Mouse (Mus musculus) limb, embryonic 10.5 days (tissue): ENCODE data around the gene Smbd1. TPM values are rescaled to one million over a fixed set of nuclear protein-coding genes. Genes with fewer than 3 reads are reported as not detected.

Source experiments
- DNase-seq: peaks from one replicate; pipeline ENCODE4 v3.0.0-alpha.2; 2017; ENCODE audit warnings: low spot score
- H3K27ac ChIP-seq: fragments of 300-500 bp; sonication (generic); 2 replicates; pipeline ENCODE4 v1.5.1; 2016; ENCODE audit warnings: mild to moderate bottlenecking
- H3K27me3 ChIP-seq: fragments of 300-500 bp; sonication (generic); 2 replicates; pipeline ENCODE4 v1.6.1; 2016; ENCODE audit warnings: low read depth, mild to moderate bottlenecking; ENCODE audit not compliant: poor library complexity, severe bottlenecking
- H3K36me3 ChIP-seq: fragments of 300-500 bp; sonication (generic); 2 replicates; pipeline ENCODE4 v1.6.1; 2016; ENCODE audit warnings: mild to moderate bottlenecking, moderate library complexity
- H3K4me1 ChIP-seq: fragments of 300-500 bp; sonication (generic); 2 replicates; pipeline ENCODE4 v1.6.1; 2016
- H3K4me3 ChIP-seq: fragments of 300-500 bp; sonication (generic); 2 replicates; pipeline ENCODE4 v1.5.1; 2016; ENCODE audit warnings: mild to moderate bottlenecking, moderate library complexity
- H3K9me3 ChIP-seq: fragments of 300-500 bp; sonication (generic); replicated peaks from 2 replicates; pipeline ENCODE4 v1.6.1; 2016; ENCODE audit warnings: mild to moderate bottlenecking
- WGBS: fragments of 180-500 bp; shearing (Covaris S2); methylation state at CpG from one replicate; pipeline ENCODE4 v1.1.7; 2016; 5-methylcytosine and 5-hydroxymethylcytosine counted together
- polyA plus RNA-seq: library from polyadenylated mRNA; unstranded; fragments of >200 nt; fragmentation: Nextera tagmentation; extraction: Ambion mirVana; gene quantifications from 2 replicates; pipeline ENCODE4 v1.2.1, GENCODE M21; 2016

Smbd1 gene
- polyA plus RNA-seq, 1 experiment from 2014 or later: not detected

GRCm38 (mm10) chr16:32824061-32824460, 13.8 kb upstream of the Smbd1 start:
- Histone ChIP-seq H3K36me3 (peaks cover 72% of the 10 kb centered on the region), H3K27me3 (no peaks in the 10 kb centered on the region), H3K9me3 (no peaks in the 10 kb centered on the region), H3K4me1 (0 out of 2 replicates have a peak, but pooled peaks cover 4% of the 10 kb centered on the region), H3K27ac (no peak overlapping the region), H3K4me3 (no peak overlapping the region)
- no peak for DNase-seq
- 94% methylated on average over 13 of the region's 13 CpGs for WGBS

DNA sequence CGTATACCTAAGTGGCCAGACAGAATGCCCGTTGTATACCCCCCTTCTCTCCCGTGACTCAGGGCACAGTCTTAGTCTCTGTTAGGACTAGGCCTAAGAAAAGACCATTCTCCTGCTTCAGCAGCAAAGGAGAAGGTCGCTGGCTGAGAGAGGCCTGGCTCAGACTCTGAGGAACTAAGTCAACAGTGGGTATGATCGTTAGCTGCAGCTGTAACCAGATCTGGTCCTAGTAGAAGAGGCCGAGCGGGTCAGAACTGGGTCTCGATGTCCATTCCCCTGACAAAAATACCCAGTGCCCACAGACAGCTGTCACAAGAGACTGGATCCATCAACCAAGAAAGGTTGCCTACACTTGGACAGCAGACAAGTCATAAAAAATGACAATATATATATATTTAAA, 13.2 kb upstream of the Smbd1 start:
- WGBS: 89% methylated on average over 8 of the region's 8 CpGs
- no peak for DNase-seq
- Histone ChIP-seq H3K4me3 (no peak overlapping the region), H3K27me3 (no peaks in the 10 kb centered on the region), H3K9me3 (no peaks in the 10 kb centered on the region), H3K36me3 (peaks cover 66% of the 10 kb centered on the region), H3K27ac (no peak overlapping the region), H3K4me1 (0 out of 2 replicates have a peak, but pooled peaks cover 4% of the 10 kb centered on the region)

DNA sequence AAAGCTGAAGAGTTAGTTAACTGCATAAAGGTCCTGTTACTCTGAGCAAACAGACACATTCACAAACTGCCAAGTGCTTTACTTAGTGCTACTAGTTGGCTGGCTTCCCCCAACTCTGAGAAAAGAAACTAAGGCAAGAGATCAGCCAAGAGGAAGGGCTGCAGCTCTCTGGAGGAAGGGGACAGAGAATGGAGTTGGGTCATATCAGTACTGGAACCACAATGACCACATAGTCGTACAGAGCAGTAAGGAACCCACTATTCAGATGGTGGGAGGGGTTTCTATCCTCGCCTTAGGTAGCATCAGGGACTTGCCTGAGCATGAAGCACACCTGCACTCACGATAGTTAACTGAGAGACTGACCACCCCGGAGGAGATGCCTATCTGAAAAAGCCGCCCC, 12.6 kb upstream of the Smbd1 start:
- Histone ChIP-seq H3K27me3 (no peaks in the 10 kb centered on the region), H3K36me3 (peaks cover 60% of the 10 kb centered on the region), H3K4me1 (0 out of 2 replicates have a peak, but pooled peaks cover 4% of the 10 kb centered on the region), H3K9me3 (no peaks in the 10 kb centered on the region), H3K27ac (no peak overlapping the region), H3K4me3 (no peak overlapping the region)
- no peak for DNase-seq
- 83% methylated on average over 5 of the region's 5 CpGs for WGBS

DNA sequence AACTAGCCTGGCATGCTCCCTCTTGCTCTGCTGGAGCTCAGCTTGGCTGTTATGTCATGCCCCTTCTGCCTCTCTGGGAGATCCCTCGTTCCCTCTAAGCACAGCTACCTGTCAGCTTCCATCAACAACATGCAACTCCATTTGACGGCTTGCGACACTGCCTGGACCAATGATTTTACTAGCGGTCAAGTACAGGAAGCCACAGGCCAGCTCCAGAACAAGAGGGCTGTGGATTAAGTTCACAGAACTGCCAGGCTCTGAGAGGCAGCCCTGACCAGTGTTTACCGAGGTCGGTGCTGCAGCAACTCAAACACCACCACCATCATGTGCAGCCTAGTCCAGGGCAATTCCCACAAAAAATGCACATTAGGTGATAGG, 12.2 kb upstream of the Smbd1 start:
- Histone ChIP-seq H3K9me3 (no peaks in the 10 kb centered on the region), H3K27ac (no peak overlapping the region), H3K27me3 (no peaks in the 10 kb centered on the region), H3K36me3 (peaks cover 56% of the 10 kb centered on the region), H3K4me3 (no peak overlapping the region), H3K4me1 (0 out of 2 replicates have a peak, but pooled peaks cover 4% of the 10 kb centered on the region)
- no peak for DNase-seq
- 86% methylated on average over 6 of the region's 6 CpGs for WGBS

- H3K27ac ChIP-seq: no peak overlapping the region
- no peak overlapping the region for H3K4me3 ChIP-seq
- H3K4me1 ChIP-seq: 0 out of 2 replicates have a peak, but pooled peaks cover 4% of the 10 kb centered on the region
- no peaks in the 10 kb centered on the region for H3K27me3 ChIP-seq
- peaks cover 51% of the 10 kb centered on the region for H3K36me3 ChIP-seq
- H3K9me3 ChIP-seq: no peaks in the 10 kb centered on the region
- DNase-seq: no peak
- 72% methylated on average over 10 of the region's 10 CpGs for WGBS
Measured at GRCm38 (mm10) chr16:32821772-32822449, 11.6 kb upstream of the Smbd1 start.

DNA sequence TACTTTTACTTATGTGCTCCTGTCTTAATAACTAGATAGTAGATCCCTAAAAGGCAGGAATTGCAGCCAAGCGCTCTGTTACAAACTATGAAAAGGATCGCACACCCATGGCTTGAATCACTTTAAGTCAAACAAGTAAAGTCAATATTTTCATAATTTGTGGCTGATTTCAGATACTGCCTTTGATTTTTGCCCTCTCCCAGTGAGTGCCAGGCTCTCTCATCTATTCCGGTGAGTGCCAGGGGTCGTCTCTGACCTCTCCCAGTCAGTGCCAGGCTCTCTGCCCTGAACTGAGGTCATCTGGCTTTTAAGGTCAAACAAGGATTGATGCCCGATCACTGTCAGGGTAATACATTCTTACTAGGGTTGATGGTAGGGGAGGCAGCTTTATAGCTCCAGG, 8.2 kb upstream of the Smbd1 start:
- no peaks in the 10 kb centered on the region for H3K9me3 ChIP-seq
- peaks cover 22% of the 10 kb centered on the region for H3K4me1 ChIP-seq
- no peak overlapping the region for H3K27ac ChIP-seq
- H3K27me3 ChIP-seq: peaks cover 6% of the 10 kb centered on the region
- peaks cover 16% of the 10 kb centered on the region for H3K36me3 ChIP-seq
- H3K4me3 ChIP-seq: no peak overlapping the region
- WGBS: 83% methylated on average over 5 of the region's 5 CpGs
- no peak for DNase-seq

GRCm38 (mm10) chr16:32818036-32818435, 7.8 kb upstream of the Smbd1 start:
- DNase-seq: no peak
- Histone ChIP-seq H3K4me3 (no peak overlapping the region), H3K27me3 (peaks cover 6% of the 10 kb centered on the region), H3K27ac (no peak overlapping the region), H3K9me3 (no peaks in the 10 kb centered on the region), H3K4me1 (peaks cover 25% of the 10 kb centered on the region), H3K36me3 (peaks cover 12% of the 10 kb centered on the region)
- 91% methylated on average over 4 of the region's 4 CpGs for WGBS

GRCm38 (mm10) chr16:32815160-32815605, 4.9 kb upstream of the Smbd1 start:
- Histone ChIP-seq H3K9me3 (no peaks in the 10 kb centered on the region), H3K36me3 (no peaks in the 10 kb centered on the region), H3K4me3 (peak overlapping the region; percentile 43), H3K27ac (peak overlapping the region; percentile 69; the same call in 1 of the 2 replicates), H3K4me1 (peaks cover 22% of the 10 kb centered on the region), H3K27me3 (peaks cover 6% of the 10 kb centered on the region)
- WGBS: 4% methylated on average over 6 of the region's 6 CpGs
- peak; percentile 62 for DNase-seq

DNA sequence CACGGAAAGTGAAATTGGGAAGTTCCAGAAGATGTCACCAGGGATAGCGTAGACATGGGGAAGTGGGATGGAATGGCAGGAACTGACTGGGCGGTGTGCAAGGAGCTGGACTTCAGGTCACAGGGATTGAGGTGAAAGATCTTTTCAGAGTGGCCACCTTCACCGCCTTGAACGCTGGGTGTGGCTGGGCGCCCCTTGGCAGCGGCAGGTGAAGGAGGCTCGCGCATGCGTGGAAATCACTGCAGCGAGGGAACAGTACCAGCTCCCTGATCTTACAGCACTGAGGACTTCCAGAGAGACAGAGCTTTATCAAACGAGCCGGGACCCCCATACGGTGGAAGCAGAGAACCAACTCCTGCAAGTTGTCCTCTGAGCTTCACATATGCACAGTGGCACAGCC, 4.3 kb upstream of the Smbd1 start:
- peak overlapping the region; percentile 43 for H3K4me3 ChIP-seq
- H3K27me3 ChIP-seq: peaks cover 6% of the 10 kb centered on the region
- peak; percentile 54 for DNase-seq
- 25% methylated on average over 14 of the region's 14 CpGs for WGBS
- no peaks in the 10 kb centered on the region for H3K9me3 ChIP-seq
- no peaks in the 10 kb centered on the region for H3K36me3 ChIP-seq
- peak overlapping the region; percentile 69; the same call in 1 of the 2 replicates for H3K27ac ChIP-seq
- H3K4me1 ChIP-seq: peaks cover 22% of the 10 kb centered on the region

DNA sequence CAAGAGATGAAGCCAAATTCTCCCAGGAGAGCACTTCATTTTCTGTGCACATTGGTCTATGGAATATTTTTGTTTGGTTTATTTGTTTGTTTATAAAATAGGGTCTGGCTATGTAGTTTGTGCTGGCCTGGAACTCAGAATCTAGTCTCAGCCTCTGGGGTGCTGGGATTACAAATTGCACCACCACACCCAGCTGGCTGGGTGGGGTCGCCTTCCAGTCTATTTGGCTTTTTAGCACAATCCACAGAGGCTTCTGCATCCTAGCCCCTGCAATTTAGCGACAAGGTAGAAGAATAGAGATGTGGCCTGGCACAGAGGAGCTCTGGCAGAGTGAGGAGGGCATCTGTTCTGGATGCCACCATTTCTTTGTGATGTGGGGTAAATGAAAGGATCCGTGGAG, 3.5 kb upstream of the Smbd1 start:
- no peak overlapping the region for H3K27ac ChIP-seq
- no peaks in the 10 kb centered on the region for H3K9me3 ChIP-seq
- H3K36me3 ChIP-seq: no peaks in the 10 kb centered on the region
- H3K27me3 ChIP-seq: peaks cover 6% of the 10 kb centered on the region
- 62% methylated on average over 3 of the region's 3 CpGs for WGBS
- H3K4me3 ChIP-seq: no peak overlapping the region
- H3K4me1 ChIP-seq: peaks cover 22% of the 10 kb centered on the region
- DNase-seq: no peak

- Histone ChIP-seq H3K9me3 (no peaks in the 10 kb centered on the region), H3K27me3 (peaks cover 6% of the 10 kb centered on the region), H3K36me3 (no peaks in the 10 kb centered on the region), H3K4me1 (peaks cover 22% of the 10 kb centered on the region), H3K4me3 (no peak overlapping the region; the same call in 1 of the 2 replicates), H3K27ac (no peak overlapping the region)
- DNase-seq: no peak
- 48% methylated on average over 9 of the region's 9 CpGs for WGBS
Measured at GRCm38 (mm10) chr16:32813362-32813761, 3.1 kb upstream of the Smbd1 start.

DNA sequence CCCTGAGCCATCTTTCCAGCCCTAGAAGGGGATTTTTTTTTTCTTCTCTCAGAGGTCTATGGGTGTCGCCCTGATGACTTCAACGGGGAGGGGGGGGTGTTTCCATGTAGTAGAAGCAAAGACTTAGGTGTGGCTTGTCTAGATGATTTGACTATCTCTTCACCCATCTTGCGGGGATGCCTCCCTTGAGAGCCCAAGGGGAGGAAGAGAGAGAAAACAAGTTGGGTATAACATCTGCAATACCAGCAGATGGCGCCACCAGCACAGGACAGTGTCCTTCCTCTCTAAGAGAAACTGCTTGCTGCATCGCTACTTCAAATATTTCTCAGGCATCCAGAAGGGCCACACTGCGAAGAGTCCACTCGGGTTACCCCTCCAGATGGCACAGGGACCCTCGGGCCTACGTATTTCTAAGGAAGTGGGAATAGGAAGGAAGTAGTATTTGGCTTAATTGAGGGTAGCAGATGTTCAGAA, 2.6 kb upstream of the Smbd1 start:
- Histone ChIP-seq H3K27ac (no peak overlapping the region), H3K4me1 (peaks cover 23% of the 10 kb centered on the region), H3K36me3 (no peaks in the 10 kb centered on the region), H3K9me3 (no peaks in the 10 kb centered on the region), H3K27me3 (peaks cover 6% of the 10 kb centered on the region), H3K4me3 (no peak overlapping the region; the same call in 1 of the 2 replicates)
- 1% methylated on average over 9 of the region's 9 CpGs for WGBS
- peak; percentile 89 for DNase-seq

GRCm38 (mm10) chr16:32807408-32808185, 2.7 kb downstream of the Smbd1 start:
- Histone ChIP-seq H3K4me3 (no peak overlapping the region), H3K4me1 (peaks cover 32% of the 10 kb centered on the region), H3K27me3 (no peaks in the 10 kb centered on the region), H3K36me3 (no peaks in the 10 kb centered on the region), H3K27ac (no peak overlapping the region), H3K9me3 (no peaks in the 10 kb centered on the region)
- 62% methylated on average over 8 of the region's 8 CpGs for WGBS
- DNase-seq: no peak
